Mouse (Mus musculus) v-Abl transformed pro-B cells (cell line): ENCODE measurements around the gene Arhgef28.
"Not testable (repeated sequence)": the region's sequence is repeated elsewhere in the genome, so short reads cannot be mapped to it uniquely, and the experiment has no call there.

Experiments used
- in situ Hi-C, 2 experiments: fragments of 400-800 bp; cut with MboI; formaldehyde crosslinking; loops; one replicate each; pipeline ENCODE4 v1.15.1; 2025; ENCODE audit not compliant: unreplicated experiment in 2 of 2

Arhgef28 gene

GRCm38 (mm10) chr13:98025706-98026504, 180.3 kb downstream of the Arhgef28 start:
- in situ Hi-C loops = loop anchor here in 1 of 2 experiments (25.0 kb wide), 1 partner anchor 686 kb away; no protein-coding TSS in a partner anchor

- in situ Hi-C loops = loop anchor here in 1 of 2 experiments (25.0 kb wide), 1 partner anchor 687 kb away; no protein-coding TSS in a partner anchor
Measured at GRCm38 (mm10) chr13:98025162-98025561, 181.1 kb downstream of the Arhgef28 start.

GRCm38 (mm10) chr13:98024680-98025079, 181.6 kb downstream of the Arhgef28 start:
- in situ Hi-C loops = loop anchor here in 1 of 2 experiments (25.0 kb wide), 1 partner anchor 688 kb away; no protein-coding TSS in a partner anchor

- in situ Hi-C loops = no loop called here
Measured at GRCm38 (mm10) chr13:98021906-98022305, 184.3 kb downstream of the Arhgef28 start.

- in situ Hi-C loops = not testable (repeated sequence)
Measured at GRCm38 (mm10) chr13:98018837-98019236, 187.4 kb downstream of the Arhgef28 start.

DNA sequence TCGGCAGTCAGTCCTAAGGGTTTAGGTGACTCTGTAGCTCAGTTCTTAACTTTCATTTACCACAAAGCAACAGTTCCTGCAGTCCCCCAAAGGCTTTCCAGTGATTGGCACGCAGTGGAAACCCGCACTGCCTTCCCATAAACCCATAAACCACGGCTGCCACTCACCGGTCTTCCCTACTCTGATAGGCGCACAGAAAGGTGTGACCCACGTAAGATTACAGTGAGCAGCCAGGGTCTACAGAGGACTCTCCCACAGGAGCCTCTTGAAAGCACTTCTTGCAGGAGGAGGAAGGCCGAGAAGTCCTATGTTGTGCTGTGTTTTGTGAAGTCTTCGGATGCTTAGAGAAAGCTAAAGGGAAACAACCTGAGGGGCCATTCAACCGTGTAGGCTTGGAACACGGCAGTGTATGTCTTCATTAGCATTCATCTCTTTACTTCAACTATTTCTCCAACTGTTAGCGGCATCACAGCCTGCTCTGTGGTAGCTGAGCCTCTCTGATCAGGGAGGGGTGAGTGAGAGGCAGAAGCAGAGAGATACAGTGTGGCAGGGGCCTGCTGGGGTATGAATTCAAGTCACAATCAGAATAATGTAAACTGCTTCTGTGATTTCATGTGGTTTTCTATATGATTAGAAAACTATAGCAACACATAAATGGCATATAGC, 189.2 kb downstream of the Arhgef28 start:
- in situ Hi-C loops = no loop called here

- in situ Hi-C loops = no loop called here
Measured at GRCm38 (mm10) chr13:98015981-98016922, 190.0 kb downstream of the Arhgef28 start.

DNA sequence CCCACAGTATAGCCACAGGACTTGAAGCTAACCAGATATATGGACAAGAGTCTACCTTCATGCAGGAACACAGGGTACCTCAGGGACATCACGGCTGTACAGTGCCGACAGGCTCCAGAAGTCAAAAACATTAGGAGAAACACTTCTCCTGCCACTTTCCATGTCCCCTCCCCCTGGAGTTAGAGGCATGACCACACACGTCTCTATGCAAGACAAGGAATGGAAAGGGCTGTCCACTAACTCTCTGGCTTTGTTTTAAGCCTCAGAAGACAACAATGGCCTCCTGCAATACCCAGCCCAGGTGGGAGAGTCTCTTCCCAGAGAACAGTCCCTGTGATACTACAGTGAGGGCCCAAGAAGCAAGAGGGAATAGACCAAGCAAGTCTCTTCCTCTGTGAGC, 191.3 kb downstream of the Arhgef28 start:
- in situ Hi-C loops = no loop called here

- in situ Hi-C loops = no loop called here
Measured at GRCm38 (mm10) chr13:98013715-98014114, 192.5 kb downstream of the Arhgef28 start.

DNA sequence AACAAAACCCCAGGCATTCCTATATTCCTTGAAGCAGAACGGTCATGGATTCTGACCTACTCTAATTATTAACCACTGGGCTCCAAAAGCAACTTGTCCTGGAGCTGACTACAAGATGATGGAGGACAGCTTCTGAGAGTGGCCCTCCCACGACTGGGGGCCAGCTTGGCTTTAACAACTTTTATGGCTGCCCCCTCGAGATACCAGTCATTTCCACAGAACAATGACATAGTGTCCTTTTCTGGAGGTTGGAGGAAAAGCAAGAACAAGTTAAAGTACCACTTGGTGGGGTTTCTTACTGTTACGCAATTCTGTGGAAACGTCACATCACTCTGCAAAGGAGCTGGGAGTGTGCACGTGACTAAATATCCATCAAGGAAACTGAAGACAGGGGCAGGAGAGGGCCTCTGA, 194.3 kb downstream of the Arhgef28 start:
- in situ Hi-C loops = no loop called here

GRCm38 (mm10) chr13:98009070-98009469, 197.2 kb downstream of the Arhgef28 start:
- in situ Hi-C loops = no loop called here

DNA sequence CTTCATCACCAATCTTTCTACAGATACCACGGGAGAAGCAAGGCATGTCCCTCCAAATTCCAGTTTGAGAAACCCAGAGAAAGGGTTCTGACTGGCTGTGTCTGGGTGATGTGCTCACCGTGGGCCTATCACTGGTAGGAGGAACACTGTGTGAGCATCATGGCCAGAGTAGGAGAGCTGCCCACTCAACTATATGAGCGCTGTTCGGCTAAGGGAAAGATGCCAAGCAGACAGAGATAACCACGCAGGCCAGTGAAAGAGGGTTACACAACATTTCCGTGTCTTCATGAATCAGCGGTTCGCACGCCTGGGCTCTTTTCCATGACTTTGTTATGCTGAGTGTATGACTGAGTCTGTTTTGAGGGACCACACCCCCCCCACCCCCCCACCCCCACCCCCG, 197.7 kb downstream of the Arhgef28 start:
- in situ Hi-C loops = no loop called here

DNA sequence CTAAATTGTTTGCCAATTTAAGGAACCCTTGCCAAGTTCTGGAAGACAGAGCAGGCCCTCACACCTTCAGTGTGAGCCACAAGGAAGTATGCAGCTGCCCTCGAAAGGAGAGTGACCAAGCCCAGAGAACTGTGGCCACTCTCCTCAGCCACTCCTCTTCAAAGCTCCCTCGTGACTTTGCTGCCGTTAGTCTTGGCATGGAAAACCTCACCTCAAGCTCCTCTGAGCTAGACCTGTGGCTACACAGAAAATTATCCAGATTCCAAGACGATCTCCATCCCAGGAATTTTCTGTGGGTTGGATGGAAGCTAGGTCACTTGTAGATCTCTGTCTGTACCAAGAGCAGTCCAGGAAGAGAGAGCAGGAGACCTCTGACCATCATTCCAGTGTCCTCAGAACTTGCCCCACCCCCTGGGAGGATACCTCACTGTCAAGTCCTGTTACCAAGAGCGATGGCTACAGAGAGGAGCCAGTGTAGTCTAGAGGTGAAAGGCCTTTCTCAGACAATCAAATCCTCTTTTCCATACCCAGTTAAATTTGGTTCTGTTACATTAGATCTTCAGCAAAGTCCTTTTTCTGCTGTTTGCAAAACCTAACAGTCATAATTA, 200.5 kb downstream of the Arhgef28 start:
- in situ Hi-C loops = no loop called here

- in situ Hi-C loops = no loop called here
Measured at GRCm38 (mm10) chr13:98004647-98005414, 201.4 kb downstream of the Arhgef28 start.

DNA sequence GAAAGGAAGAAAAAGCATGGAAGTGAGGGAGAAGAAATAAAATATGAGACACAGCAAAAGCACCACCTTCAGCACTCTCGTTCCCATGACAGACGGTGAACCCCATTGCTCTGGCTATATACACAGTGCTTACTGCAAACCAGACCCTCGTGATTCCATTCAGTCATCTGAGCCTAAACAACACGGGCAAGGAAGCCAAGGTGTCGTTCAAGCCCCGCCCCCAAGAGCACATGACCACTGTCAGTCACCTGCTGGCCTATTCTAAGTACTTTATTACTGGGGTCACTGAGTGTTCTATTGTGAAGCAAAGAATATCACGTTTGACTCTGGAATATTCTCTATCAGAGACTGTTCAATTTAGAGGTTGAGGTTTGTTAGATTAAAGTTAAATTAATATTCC, 202.5 kb downstream of the Arhgef28 start:
- in situ Hi-C loops = no loop called here

- in situ Hi-C loops = no loop called here
Measured at GRCm38 (mm10) chr13:98002598-98002997, 203.6 kb downstream of the Arhgef28 start.

- in situ Hi-C loops = no loop called here
Measured at GRCm38 (mm10) chr13:98002121-98002520, 204.1 kb downstream of the Arhgef28 start.

DNA sequence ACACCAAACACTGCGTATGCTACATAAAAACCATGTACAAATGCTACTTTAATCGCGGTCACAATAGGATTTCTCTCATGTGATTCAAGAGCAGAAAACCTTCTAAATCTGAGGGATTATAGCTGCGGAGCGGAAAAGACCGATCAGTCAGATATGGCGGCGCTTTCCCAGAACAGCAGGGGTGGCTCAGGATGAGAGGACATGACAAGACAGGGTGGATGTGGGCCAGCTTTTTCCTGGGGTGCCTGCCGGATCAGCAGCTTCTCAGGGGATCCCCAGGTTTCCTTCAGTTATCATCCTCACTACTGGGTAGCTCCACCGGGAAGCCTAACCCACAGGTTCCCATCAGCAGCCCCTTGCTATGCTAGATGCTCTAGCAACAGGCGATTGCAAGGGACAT, 204.5 kb downstream of the Arhgef28 start:
- in situ Hi-C loops = no loop called here

DNA sequence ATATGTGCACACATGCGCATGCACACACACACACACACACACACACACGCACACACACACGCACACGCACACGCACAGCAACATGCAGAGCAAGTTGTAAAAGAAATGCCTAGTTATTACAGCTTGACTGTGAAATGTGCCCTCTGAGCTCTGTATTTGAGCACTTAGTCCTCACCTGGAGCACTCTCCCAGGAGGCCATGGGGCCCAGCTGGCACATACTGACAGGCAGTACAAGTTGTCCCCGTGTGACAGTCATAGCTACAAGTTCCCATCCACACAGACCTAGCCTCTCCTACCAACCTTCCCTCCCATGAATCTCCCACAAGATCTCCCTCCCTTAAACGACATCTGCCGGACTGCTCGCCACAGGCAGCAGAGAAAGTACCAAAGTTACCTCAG, 205.4 kb downstream of the Arhgef28 start:
- in situ Hi-C loops = no loop called here

DNA sequence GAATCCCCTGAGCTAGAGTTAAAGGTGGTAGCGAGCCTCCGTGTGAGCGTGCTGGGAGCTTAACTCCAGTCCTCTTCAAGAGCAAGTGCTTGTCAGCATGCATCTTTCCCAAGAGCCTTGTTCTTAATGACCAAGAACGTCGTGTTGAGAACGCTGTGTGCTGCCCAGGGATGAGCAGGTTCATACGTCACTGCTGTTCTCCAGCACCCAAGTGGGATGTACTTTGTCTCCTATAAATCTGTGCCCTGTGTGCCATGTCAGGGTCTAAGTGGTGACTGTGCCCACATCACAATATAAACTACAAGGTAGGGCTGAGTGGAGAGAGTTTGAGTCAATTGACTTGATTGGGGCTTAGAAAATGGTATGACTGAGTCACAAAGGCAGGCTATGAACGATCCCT, 207.1 kb downstream of the Arhgef28 start:
- in situ Hi-C loops = no loop called here
